Mouse (Mus musculus) liver, adult 2 months (tissue): ENCODE data around the gene Zfp318. TPM values are rescaled to one million over a fixed set of nuclear protein-coding genes. Genes with fewer than 3 reads are reported as not detected.
A peak's percentile ranks its signal among the peaks of the same experiment; 100 is the strongest.

Experiments
- DNase-seq: peaks from one replicate; pipeline ENCODE4 v3.0.0-alpha.2; 2011; ENCODE audit warnings: low read depth, low spot score; ENCODE audit errors: extremely low read depth
- H3K27ac ChIP-seq: fragments of 200-500 bp; replicated peaks from 2 replicates; pipeline ENCODE4 v1.5.1; 2012; ENCODE audit warnings: low read depth, mild to moderate bottlenecking, control low read depth, inconsistent platforms, low read length; ENCODE audit not compliant: insufficient read depth
- H3K27me3 ChIP-seq: fragments of 200-500 bp; 2 replicates; pipeline ENCODE4 v1.6.1; 2012; ENCODE audit warnings: mild to moderate bottlenecking, moderate library complexity, low read length, inconsistent platforms; ENCODE audit not compliant: control insufficient read depth, insufficient read depth
- H3K36me3 ChIP-seq: fragments of 200-500 bp; 2 replicates; pipeline ENCODE4 v1.6.1; 2012; ENCODE audit warnings: low read length, inconsistent platforms; ENCODE audit not compliant: control insufficient read depth, insufficient read depth
- H3K4me1 ChIP-seq: fragments of 200-500 bp; 2 replicates; pipeline ENCODE4 v1.6.1; 2011; ENCODE audit warnings: low read length; ENCODE audit not compliant: control insufficient read depth, insufficient read depth
- H3K4me3 ChIP-seq: fragments of 200-500 bp; 2 replicates; pipeline ENCODE4 v1.5.1; 2011; ENCODE audit warnings: low read depth, mild to moderate bottlenecking, control low read depth, low read length, moderate library complexity; ENCODE audit not compliant: insufficient read depth
- H3K79me2 ChIP-seq: fragments of 200-500 bp; 2 replicates; pipeline ENCODE4 v1.6.1; 2012; ENCODE audit warnings: inconsistent platforms, mild to moderate bottlenecking, low read length, moderate library complexity; ENCODE audit not compliant: control insufficient read depth, insufficient read depth
- H3K9ac ChIP-seq: fragments of 200-500 bp; 2 replicates; pipeline ENCODE4 v1.6.1; 2012; ENCODE audit warnings: low read depth, mild to moderate bottlenecking, control low read depth, inconsistent platforms, low read length
- CTCF ChIP-seq: fragments of 200-500 bp; IDR thresholded peaks from 2 replicates; pipeline ENCODE4 v1.5.1; 2011; ENCODE audit warnings: low read depth, low read length, control low read depth
- POLR2A ChIP-seq: fragments of 200-500 bp; IDR thresholded peaks from 2 replicates; pipeline ENCODE4 v1.6.1; 2011; ENCODE audit warnings: low read length, control low read depth; ENCODE audit not compliant: insufficient read depth; ENCODE audit errors: extremely low read depth
- WGBS: fragments of 180-500 bp; shearing (Covaris S2); methylation state at CpG from one replicate; pipeline ENCODE4 v1.1.7; 2018; 5-methylcytosine and 5-hydroxymethylcytosine counted together
- polyA plus RNA-seq: library from polyadenylated mRNA; depleted of rRNA; stranded (reverse); fragments of >200 nt; gene quantifications from 2 replicates; pipeline ENCODE4 v1.2.3, GENCODE M21; 2012
- total RNA-seq: library from RNA; depleted of rRNA; stranded (reverse); fragments of >200 nt; gene quantifications from 2 replicates; pipeline ENCODE4 v1.2.3, GENCODE M21; 2014

Zfp318 gene
- total and polyA plus RNA-seq, 2 experiments, result 6.0 to 8.3 TPM

DNA sequence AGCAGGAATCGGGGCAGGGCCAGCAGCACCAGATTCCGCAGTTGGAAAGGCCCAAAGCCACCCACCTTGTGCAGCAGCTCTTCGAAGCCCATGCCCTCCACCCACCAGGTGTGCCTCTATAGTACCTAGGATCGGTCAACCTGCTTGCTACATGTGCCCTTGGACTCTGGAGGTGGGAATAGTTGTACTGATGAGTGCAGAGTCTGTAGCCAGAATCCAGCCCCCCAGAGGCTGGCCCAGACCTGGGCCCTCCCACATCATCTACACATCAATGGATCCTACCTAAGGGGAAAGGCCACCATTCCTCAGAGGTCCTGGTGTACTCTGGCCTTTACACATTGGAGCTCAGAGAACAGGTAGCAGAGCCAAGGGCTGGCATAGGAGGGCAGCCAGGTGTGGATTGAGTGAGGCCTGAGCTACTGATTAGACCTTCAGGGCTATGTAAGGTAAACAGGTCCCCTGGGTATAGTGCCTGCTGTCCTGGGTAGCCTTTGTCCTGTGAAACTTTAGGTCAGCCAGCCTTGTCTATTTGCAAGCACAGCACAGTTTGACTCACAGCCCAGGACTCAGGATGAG, 54.9 kb downstream of the Zfp318 start, which contains the start of gene Slc22a7:
TSS of gene Slc22a7 (minus strand) at position 160 of the 576 bp plus-strand sequence.
- Histone ChIP-seq H3K4me3 (peak within 1 kb of the TSS; percentile 32; the same call in 1 of the 2 replicates), H3K4me1 (peaks cover 15% of the 10 kb centered on the region), H3K27ac (peak within 1 kb of the TSS; percentile 92), H3K36me3 (no peaks in the 10 kb centered on the region), H3K9ac (peak within 1 kb of the TSS; percentile 16; the same call in 1 of the 2 replicates), H3K27me3 (no peaks in the 10 kb centered on the region), H3K79me2 (no peaks in the 10 kb centered on the region)
- peak; percentile 99 for DNase-seq
- WGBS, result 24% methylated on average over 4 of the region's 4 CpGs
- TF ChIP-seq POLR2A (peak; percentile 45; the same call in 1 of the 2 replicates), CTCF (no peak)

DNA sequence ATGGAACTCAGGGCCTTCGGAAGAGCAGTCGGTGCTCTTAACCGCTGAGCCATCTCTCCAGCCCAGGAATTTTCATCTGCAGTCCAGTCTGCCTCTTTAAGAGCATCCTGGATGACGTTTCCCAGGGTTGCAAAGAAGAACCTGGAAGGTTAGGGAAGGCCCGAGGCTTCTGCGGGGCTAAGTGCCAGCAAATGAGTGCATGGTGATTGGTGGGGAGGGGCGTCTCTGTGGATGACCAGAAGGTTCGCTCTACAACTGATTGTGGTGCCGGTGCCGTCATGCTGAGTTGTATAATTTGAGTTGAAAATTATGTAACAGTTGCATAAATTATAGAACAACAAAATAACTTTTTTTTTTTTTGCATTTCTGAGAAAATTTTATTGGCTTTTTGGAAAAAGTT, 55.6 kb downstream of the Zfp318 start:
- 58% methylated on average over 10 of the region's 10 CpGs for WGBS
- Histone ChIP-seq H3K4me3 (no peak overlapping the region), H3K79me2 (no peaks in the 10 kb centered on the region), H3K9ac (no peak overlapping the region), H3K27ac (peak overlapping the region; percentile 92), H3K4me1 (peaks cover 13% of the 10 kb centered on the region), H3K27me3 (no peaks in the 10 kb centered on the region), H3K36me3 (no peaks in the 10 kb centered on the region)
- TF ChIP-seq CTCF (no peak), POLR2A (no peak)
- no peak for DNase-seq

DNA sequence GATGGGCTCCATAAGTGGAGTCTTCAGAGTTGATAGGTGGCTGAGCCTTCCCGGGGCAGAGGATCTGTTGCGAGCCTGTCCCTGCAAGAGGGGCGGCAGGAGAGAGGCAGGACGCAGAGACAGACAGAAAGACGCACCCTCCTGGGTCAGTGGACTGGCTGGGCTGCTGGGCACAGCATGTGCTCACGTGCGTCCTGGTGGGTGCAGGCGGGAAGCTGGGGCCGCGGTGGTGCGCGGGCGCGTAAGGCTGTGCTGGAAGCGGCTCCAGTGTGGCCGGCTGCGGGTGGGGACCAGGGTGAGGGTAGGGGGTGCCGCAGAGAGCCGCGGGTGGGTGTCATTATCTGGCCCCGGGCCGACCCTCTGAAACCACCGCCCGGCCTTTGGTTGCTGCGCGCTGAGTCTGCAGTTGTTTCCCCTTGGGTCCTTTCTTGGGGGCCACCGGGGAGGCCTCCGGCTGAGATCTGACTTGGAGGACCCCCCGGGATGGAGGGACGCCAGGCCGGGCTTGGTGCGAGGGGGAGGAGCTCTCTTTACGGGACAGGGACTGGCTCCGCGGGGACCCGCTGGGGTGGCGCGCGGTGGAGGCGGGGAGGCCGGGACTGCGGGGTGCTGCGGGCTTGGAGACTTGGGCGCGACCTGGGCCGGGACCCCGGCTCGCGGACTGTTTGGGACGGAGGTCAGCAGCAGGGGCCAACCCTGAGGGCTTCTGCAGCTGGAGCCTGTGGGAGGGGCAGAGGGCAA, 61.5 kb downstream of the Zfp318 start:
- H3K27ac ChIP-seq, result no peak overlapping the region
- no peak for DNase-seq
- 26% methylated on average over 50 of the region's 50 CpGs for WGBS
- H3K4me1 ChIP-seq, result peaks cover 4% of the 10 kb centered on the region; the same call in 1 of the 2 replicates
- H3K27me3 ChIP-seq, result no peaks in the 10 kb centered on the region
- TF ChIP-seq POLR2A, result no peak
- TF ChIP-seq CTCF, result no peak
- H3K4me3 ChIP-seq, result peak overlapping the region; percentile 29; the same call in 1 of the 2 replicates
- no peaks in the 10 kb centered on the region for H3K36me3 ChIP-seq
- peak overlapping the region; percentile 33 for H3K9ac ChIP-seq
- H3K79me2 ChIP-seq, result no peaks in the 10 kb centered on the region

- H3K27ac ChIP-seq, result no peak overlapping the region
- no peaks in the 10 kb centered on the region for H3K27me3 ChIP-seq
- no peaks in the 10 kb centered on the region for H3K79me2 ChIP-seq
- no peak overlapping the region for H3K9ac ChIP-seq
- H3K4me3 ChIP-seq, result no peak overlapping the region
- peaks cover 4% of the 10 kb centered on the region; the same call in 1 of the 2 replicates for H3K4me1 ChIP-seq
- no peak for TF ChIP-seq CTCF
- no peak for TF ChIP-seq POLR2A
- WGBS, result 92% methylated on average over 16 of the region's 16 CpGs
- no peaks in the 10 kb centered on the region for H3K36me3 ChIP-seq
- no peak for DNase-seq
Measured at GRCm38 (mm10) chr17:46446264-46446663, 62.7 kb downstream of the Zfp318 start.

DNA sequence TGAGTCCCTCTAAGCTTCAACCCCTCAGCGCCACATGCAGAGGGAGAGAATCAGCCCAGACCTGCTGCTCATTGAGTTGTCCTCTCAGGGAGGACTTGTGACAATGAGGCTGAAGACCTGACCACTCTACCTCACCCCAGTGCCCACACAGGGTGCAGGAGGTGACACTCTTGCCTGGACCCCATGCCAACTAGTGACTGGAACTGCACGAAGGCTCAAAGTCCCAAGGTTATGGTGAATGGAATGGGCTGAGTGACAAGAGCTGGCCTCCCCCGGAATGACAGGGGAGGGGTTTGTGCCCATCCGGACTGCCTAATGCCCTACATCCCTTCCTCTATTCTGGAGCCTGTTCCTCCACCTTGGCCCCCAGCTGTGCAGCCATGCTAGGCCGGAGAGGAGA, 69.2 kb downstream of the Zfp318 start:
- peak; percentile 97 for DNase-seq
- peak overlapping the region; percentile 45 for H3K9ac ChIP-seq
- TF ChIP-seq CTCF (no peak), POLR2A (0 out of 2 replicates have a peak, but pooled peaks have one; percentile 4)
- WGBS, result 8% methylated on average over 5 of the region's 5 CpGs
- H3K27me3 ChIP-seq, result no peaks in the 10 kb centered on the region
- H3K79me2 ChIP-seq, result no peaks in the 10 kb centered on the region
- no peak overlapping the region for H3K4me3 ChIP-seq
- no peaks in the 10 kb centered on the region for H3K36me3 ChIP-seq
- H3K27ac ChIP-seq, result peak overlapping the region; percentile 87
- H3K4me1 ChIP-seq, result peaks cover 26% of the 10 kb centered on the region
